Mouse (Mus musculus) right cerebral cortex, adult 2 months (tissue): ENCODE measurements around the gene Cgref1.

Source experiments
- DNase-seq, 2 experiments: peaks; one replicate each; pipeline ENCODE4 v3.0.0; 2021 to 2022; ENCODE audit warnings: low spot score in 2 of 2

Gene Cgref1

GRCm38 (mm10) chr5:30950451-30950850, 5.1 kb upstream of the Cgref1 start:
- no peak for DNase-seq

GRCm38 (mm10) chr5:30949654-30950326, 4.4 kb upstream of the Cgref1 start:
- DNase-seq: peak; percentile 91 to 92

- no peak for DNase-seq
These were observed 3.2 kb upstream of the Cgref1 start for GRCm38 (mm10) chr5:30948620-30949019.

- no peak for DNase-seq
These were observed 1.0 kb downstream of the Cgref1 start for GRCm38 (mm10) chr5:30944344-30944743.

- no peak for DNase-seq
These were observed 2.4 kb downstream of the Cgref1 start for GRCm38 (mm10) chr5:30943004-30943403.

- DNase-seq: no peak
These were observed 10.5 kb downstream of the Cgref1 start for GRCm38 (mm10) chr5:30934725-30935461.

GRCm38 (mm10) chr5:30933705-30934104, 11.7 kb downstream of the Cgref1 start:
- no peak for DNase-seq

GRCm38 (mm10) chr5:30931378-30931777, 14.0 kb downstream of the Cgref1 start:
- no peak for DNase-seq

GRCm38 (mm10) chr5:30930846-30931245, 14.5 kb downstream of the Cgref1 start:
- DNase-seq: no peak

GRCm38 (mm10) chr5:30930121-30930520, 15.3 kb downstream of the Cgref1 start:
- peak; percentile 85 for DNase-seq

- peak; percentile 56 to 64 for DNase-seq
These were observed 17.4 kb downstream of the Cgref1 start for GRCm38 (mm10) chr5:30927945-30928529.

GRCm38 (mm10) chr5:30926073-30926472, 19.3 kb downstream of the Cgref1 start:
- DNase-seq: no peak

GRCm38 (mm10) chr5:30925217-30925616, 20.2 kb downstream of the Cgref1 start:
- DNase-seq: no peak

- DNase-seq: no peak
These were observed 20.8 kb downstream of the Cgref1 start for GRCm38 (mm10) chr5:30924614-30925013.

- DNase-seq: no peak
These were observed 22.3 kb downstream of the Cgref1 start for GRCm38 (mm10) chr5:30923119-30923518.

- no peak for DNase-seq
These were observed 22.8 kb downstream of the Cgref1 start for GRCm38 (mm10) chr5:30922581-30923041.

- DNase-seq: peak; percentile 90
These were observed 23.9 kb downstream of the Cgref1 start, which contains the start of gene Khk for GRCm38 (mm10) chr5:30921256-30922033. Khk (plus strand) TSS chr5:30921431.

- no peak for DNase-seq
These were observed 24.8 kb downstream of the Cgref1 start for GRCm38 (mm10) chr5:30920621-30921020.

- DNase-seq: no peak
These were observed 25.4 kb downstream of the Cgref1 start for GRCm38 (mm10) chr5:30919831-30920614.

- DNase-seq: no peak
These were observed 26.7 kb downstream of the Cgref1 start for GRCm38 (mm10) chr5:30918691-30919090.
